Mouse (Mus musculus): ENCODE data around the gene Gm5788.
"Not testable (repeated sequence)": the region's sequence is repeated elsewhere in the genome, so short reads cannot be mapped to it uniquely, and the experiment has no call there.

Gene Gm5788

GRCm38 (mm10) chr12:87494421-87494820 is at the start of gene Gm5788:
TSS of gene Gm5788 (plus strand) at chr12:87494721.
- not testable (repeated sequence) for DNase-seq

DNA sequence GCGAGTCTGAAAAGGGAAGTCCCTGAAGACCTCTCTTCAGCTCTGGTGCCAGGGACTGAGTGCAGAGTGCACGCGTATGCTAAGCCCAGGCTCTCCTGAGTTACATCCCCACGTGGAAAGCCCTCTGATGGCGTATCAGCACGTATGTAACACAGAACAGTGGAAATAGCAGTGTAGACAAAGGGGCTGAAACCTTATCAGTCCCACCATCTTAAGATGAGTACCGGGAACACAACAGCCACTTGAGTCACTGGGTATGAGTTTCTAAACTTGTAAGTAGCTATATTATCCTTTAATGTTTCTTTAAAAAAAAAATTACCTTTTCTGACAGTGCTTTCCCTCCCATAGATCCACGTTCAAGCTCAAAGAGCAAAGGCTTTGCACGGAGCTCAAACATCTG is 45.1 kb upstream of the Gm5788 start:
- DNase-seq = no peak

GRCm38 (mm10) chr12:87464678-87465297 is 29.7 kb upstream of the Gm5788 start:
- DNase-seq = no peak

GRCm38 (mm10) chr12:87470263-87471136 is 24.0 kb upstream of the Gm5788 start:
- no peak for DNase-seq

DNA sequence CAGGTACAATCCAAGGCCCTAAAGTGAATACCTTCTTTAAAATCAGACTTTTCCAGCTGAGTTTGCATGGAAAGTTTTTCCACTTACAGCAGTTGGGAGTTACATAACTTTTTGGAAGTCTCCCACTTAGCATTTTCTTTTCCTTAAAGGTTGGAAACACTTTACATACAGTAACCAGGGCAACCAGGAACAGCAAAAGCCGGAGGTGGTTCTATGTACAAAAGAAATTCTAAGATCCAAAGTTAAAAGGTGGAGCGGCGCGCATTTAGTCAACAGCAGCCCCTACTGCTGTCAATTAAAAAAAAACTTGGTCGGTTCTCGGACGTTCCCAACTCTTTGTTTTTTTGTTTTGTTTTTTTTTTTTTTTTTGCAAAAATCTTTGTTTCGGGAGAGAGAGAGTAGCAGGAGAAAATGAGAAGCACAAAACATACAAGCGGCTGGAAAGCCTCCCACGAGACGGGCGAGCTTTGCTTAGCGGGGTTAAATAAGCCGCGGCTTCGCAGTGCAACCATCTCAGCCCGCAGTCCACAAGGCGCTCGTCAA is 23.0 kb upstream of the Gm5788 start:
- no peak for DNase-seq

DNA sequence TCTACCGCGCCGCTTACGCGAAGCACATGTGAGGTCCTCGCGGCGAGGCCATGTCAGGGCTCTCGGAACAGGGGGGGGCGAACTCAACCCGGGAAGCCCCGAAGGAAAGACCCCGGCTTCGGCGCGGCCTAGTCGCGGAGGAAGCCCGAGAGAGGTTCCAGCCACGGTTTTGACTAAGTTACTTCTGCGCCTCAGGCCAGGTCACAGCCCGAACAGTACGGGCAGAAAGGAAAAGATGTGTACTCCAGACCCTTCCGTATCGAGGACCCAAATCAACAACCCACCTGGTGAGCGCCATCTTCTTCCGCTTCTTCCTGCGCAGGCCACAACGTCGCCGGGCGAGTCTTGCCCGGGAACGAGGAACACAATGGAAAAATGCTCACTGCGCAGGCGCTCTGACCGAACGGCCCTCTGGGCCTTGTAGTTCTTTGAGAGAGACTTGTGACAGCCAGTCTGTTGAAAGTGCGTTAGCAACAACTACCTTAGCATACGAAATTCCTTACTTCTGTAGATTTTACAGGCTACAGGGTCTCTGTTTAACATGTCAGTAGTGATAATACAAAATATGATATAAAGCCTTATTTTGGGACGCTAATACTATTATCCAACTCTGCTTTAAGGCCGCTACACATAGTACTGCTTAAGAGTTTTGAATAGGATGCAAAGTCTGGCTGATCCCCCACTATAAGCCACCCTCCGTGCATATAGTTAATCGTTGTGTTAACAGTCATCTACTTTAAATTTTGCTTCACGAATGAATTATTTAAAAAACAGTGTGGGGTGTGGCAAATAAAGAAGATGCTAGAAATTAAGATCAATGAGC is 22.3 kb upstream of the Gm5788 start, which contains the start of gene Snw1:
Snw1 (minus strand) TSS at position 311 of the 823 bp plus-strand sequence.
- peak; percentile 95 to 96 for DNase-seq

- DNase-seq = no peak
These were observed 19.8 kb upstream of the Gm5788 start for GRCm38 (mm10) chr12:87474756-87475155.

- DNase-seq = not testable (repeated sequence)
These were observed 12.0 kb upstream of the Gm5788 start for GRCm38 (mm10) chr12:87482482-87482881.

GRCm38 (mm10) chr12:87488683-87489082 is 5.8 kb upstream of the Gm5788 start:
- not testable (repeated sequence) for DNase-seq

- not testable (repeated sequence) for DNase-seq
These were observed 19.5 kb downstream of the Gm5788 start, which contains the start of gene Gm8300 for GRCm38 (mm10) chr12:87514016-87514415. TSS of gene Gm8300 (plus strand) at chr12:87514316.

DNA sequence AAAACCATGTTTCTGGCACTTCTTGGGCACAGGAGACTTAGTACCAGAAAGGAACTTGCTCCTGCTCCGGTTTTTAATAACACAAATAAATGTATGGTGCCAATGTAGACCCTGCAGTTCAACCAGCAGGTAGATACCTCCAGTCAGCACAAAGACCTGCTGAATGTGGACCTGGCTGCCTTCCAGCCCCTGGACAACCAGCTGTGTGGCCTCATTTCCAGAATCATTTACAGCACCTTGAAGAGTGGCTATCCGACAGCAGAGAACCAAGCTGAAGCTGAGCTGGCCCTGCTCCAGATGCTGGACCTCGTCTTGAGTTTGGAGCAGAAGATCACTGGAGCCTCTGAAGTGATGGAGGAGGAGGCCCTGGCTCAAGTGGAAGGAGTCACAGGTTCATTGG is 25.1 kb downstream of the Gm5788 start:
- peak; percentile 0 to 5 for DNase-seq

GRCm38 (mm10) chr12:87543927-87544326 is 49.4 kb downstream of the Gm5788 start:
- no peak for DNase-seq
